Mouse (Mus musculus) ovary, adult 18-20 months (tissue): ENCODE data around the gene Bcdin3d.
A peak's percentile ranks its signal among the peaks of the same experiment; 100 is the strongest.
"Not testable (repeated sequence)": the region's sequence is repeated elsewhere in the genome, so short reads cannot be mapped to it uniquely, and the experiment has no call there.

Source experiments
- DNase-seq: peaks from one replicate; pipeline ENCODE4 v3.0.0; 2022; ENCODE audit warnings: low spot score, mixed read lengths

Bcdin3d gene

DNA sequence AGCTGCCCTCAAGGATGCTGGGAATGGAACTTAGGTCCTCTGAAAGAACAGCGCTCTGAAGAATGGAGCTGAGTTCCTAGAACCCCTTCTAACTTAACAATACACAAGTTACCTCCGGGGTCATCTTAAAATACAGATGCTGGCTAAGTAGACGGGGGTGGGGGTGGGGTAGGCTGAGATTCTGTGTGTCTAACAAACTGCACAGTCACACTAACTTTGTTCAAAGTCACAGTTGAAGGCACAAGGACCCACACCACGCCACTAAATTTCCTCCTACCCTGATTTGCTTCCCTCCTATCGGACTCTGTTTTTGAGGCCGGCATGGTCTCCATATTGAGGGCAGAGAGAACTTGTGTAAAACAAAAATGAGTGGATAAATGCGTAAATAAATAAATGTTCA, 1.6 kb downstream of the Bcdin3d start:
- no peak for DNase-seq

- no peak for DNase-seq
Observed at GRCm38 (mm10) chr15:99471677-99472063, 2.9 kb downstream of the Bcdin3d start.

- no peak for DNase-seq
Observed at GRCm38 (mm10) chr15:99470971-99471676, 3.4 kb downstream of the Bcdin3d start.

DNA sequence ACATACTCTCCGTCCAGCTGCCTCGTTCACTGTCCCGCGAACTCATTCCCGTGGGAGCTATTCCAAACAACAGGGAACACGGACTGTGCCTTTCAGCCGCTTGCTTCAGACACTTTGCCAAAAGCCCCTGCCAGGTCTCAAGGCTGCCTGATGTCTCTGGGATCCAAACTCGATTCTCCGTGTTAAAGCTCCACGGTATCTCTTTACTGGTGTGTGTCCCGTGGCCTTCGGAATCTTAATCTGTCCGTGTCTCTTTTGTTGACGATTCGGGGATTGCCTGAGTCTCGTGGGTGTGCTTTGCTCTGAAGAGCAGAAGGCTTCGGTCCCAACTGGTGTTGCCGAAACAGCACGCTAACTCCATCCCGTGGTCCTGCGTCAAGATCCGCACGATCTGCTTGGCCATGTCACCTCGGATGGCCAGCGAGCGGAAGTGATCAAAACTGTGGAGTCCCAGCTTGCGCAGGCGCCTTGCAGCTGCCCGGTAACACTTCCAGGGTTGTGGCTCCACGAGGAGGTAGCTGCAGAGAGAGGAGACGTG, 4.2 kb downstream of the Bcdin3d start:
- DNase-seq: no peak

- no peak for DNase-seq
Observed at GRCm38 (mm10) chr15:99469736-99470135, 4.8 kb downstream of the Bcdin3d start.

GRCm38 (mm10) chr15:99469067-99469466, 5.5 kb downstream of the Bcdin3d start:
- DNase-seq: no peak

DNA sequence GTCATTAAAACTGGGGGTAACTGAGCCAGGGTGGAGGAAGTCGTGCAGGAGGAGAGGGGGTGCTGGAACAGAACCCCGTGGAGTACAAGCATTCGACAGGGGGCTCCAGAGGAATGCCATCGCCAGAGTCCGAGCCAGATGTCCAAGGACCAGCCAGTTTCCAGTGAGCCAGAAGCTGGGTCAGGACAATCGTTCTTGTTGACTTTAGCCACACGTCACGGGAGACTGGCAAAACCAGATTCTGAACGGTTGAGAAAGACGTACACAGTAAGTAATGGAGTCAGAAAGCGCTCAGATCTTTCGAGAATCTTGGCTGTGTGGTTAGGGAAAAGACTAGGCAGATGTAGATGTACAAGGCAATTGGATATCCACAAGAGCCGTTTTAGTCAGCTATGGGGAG, 11.3 kb downstream of the Bcdin3d start:
- no peak for DNase-seq

- DNase-seq: peak; percentile 90
Observed at GRCm38 (mm10) chr15:99457606-99458401, 16.7 kb downstream of the Bcdin3d start, which contains the start of gene Nckap5l. TSS of gene Nckap5l (minus strand) at chr15:99457748.

- DNase-seq: peak; percentile 70
Observed at GRCm38 (mm10) chr15:99456963-99457605, 17.4 kb downstream of the Bcdin3d start.

- DNase-seq: no peak
Observed at GRCm38 (mm10) chr15:99456338-99456962, 18.1 kb downstream of the Bcdin3d start.

DNA sequence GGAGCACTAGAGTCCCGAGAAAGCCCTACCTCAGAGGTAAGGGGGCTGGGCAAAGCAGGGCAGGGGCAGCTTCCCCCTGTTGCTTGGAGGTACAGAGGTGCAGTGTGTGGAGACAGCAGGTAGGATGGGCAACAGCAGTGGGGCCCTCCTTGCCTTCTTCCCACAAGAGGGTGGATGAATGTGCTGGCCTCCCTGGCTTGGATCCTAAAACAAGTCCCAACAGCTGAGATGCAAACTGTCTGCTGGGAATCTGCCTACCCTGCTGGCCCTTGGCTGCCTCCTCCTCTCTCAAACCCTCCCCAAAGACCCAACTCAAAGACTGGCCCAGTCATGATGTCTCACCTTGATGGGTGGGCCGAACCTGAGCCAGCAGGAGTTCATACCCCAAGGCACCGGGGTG, 19.1 kb downstream of the Bcdin3d start:
- DNase-seq: no peak

DNA sequence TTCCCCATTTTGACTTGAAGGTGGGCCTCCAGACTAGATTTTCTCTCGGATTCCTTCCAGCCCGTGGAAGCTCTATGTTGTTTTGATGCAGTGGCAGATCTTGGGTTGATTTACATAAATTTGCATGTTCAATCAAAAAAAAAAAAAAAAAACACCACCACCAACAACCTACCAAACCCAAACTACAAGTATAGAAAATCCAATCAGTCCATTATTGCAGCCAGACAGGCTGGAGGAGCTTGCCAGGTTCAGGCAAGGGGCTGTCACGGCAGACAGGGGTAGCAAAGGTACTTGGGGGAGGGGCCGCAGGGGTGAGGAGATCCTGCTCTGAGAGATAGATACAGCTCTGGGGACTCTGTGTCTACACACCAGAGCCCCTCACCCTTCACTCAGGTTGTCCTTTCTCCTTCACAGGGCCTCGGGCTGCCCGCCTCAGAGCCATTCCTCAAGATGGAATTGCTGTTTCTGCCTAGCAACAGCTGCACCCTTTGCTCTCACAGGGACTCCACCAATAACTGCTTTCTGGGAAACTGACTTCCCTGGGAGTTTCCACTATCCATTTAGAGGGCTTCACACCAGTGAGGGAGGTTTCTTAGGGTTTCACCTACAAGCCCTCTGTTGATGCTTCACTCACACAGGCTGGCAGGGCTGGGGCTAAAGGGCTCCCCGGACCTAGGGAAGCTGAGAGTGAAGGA, 19.8 kb downstream of the Bcdin3d start:
- DNase-seq: no peak

- no peak for DNase-seq
Observed at GRCm38 (mm10) chr15:99453153-99453900, 21.2 kb downstream of the Bcdin3d start.

DNA sequence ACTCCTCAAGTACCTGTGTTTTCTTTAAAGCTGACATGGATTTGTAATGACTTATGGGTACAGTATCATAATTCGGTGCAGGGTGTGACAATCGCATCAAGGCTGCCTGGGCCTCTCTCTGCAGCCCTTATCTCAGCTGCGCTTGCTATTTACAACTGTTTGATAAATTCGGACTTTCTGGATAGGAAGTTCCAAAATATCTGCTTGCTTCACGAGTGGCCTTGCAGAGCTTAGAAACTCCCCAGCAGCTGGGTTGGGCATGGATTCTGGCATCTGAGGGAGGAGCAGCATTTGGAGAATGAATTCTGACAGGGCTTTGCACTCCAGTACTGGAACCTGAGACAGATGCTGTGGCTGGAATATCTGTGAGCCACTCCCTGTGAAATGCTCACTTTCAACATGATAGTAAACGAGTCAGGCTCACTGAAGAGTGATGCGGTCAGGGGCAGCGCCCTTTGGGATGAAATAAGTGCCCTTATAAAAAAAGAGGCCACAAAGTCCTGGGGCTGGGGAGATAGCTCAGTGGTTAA, 24.7 kb downstream of the Bcdin3d start:
- DNase-seq: peak; percentile 79

- peak; percentile 84 for DNase-seq
Observed at GRCm38 (mm10) chr15:99449131-99449750, 25.3 kb downstream of the Bcdin3d start.

DNA sequence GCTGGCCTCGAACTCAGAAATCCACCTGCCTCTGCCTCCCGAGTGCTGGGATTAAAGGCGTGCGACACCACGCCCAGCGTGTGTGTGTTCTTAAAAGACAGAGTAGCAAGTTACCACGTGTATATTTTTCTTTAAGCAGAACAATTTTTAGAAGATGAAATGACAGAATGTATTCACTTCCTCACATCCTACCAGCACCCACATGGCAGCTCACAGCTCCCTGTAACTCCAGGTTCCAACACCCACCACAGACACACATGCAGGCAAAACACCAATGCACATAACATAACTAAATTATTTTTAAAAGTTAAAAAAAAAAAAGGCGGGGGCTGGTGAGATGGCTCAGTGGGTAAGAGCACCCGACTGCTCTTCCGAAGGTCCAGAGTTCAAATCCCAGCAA, 28.4 kb downstream of the Bcdin3d start:
- DNase-seq: not testable (repeated sequence)

- no peak for DNase-seq
Observed at GRCm38 (mm10) chr15:99445567-99445966, 29.0 kb downstream of the Bcdin3d start.

GRCm38 (mm10) chr15:99442358-99442757, 32.2 kb downstream of the Bcdin3d start:
- no peak for DNase-seq

- no peak for DNase-seq
Observed at GRCm38 (mm10) chr15:99440816-99441457, 33.6 kb downstream of the Bcdin3d start.
